Mouse (Mus musculus): ENCODE results near the gene Gm49373. TPM values are rescaled to one million over a fixed set of nuclear protein-coding genes. Genes with fewer than 3 reads are reported as not detected.

Gm49373 gene
- polyA plus RNA-seq, 1 experiment: 0.96 TPM

DNA sequence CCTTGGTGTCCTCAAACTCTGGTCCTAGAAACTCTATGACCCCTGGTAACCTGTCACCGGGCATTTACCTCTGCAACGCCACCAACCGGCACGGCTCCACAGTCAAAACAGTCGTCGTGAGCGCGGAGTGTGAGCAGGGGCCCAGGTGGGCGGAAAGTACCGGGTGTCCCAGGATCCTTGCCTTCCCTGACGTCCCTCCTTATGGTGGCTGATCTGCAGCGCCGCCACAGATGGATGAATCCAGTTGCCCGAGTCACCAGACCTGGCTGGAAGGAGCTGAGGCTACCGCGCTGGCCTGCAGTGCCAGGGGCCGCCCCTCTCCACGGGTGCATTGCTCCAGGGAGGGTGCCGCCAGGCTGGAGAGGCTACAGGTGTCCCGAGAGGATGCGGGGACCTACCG is 36.2 kb downstream of the Gm49373 start:
- no peak for TF ChIP-seq CEBPB (IDR thresholded peaks at IDR 0.05; ENCODE audit: low read depth)
- Histone ChIP-seq H3K4me3 (ENCODE audit: insufficient read depth, poor library complexity, severe bottlenecking) (no peak overlapping the region), H3K36me3 (ENCODE audit: control insufficient read depth, insufficient read depth) (no peaks in the 10 kb centered on the region), H3ac (ENCODE audit: control insufficient read depth, insufficient read length, low read depth) (no peak overlapping the region), H3K79me2 (ENCODE audit: control insufficient read depth, insufficient read depth) (no peaks in the 10 kb centered on the region), H3K27me3 (ENCODE audit: control insufficient read depth, insufficient read depth, insufficient read length) (peaks cover 39% of the 10 kb centered on the region), H3K79me3 (ENCODE audit: low read depth) (no peaks in the 10 kb centered on the region)

DNA sequence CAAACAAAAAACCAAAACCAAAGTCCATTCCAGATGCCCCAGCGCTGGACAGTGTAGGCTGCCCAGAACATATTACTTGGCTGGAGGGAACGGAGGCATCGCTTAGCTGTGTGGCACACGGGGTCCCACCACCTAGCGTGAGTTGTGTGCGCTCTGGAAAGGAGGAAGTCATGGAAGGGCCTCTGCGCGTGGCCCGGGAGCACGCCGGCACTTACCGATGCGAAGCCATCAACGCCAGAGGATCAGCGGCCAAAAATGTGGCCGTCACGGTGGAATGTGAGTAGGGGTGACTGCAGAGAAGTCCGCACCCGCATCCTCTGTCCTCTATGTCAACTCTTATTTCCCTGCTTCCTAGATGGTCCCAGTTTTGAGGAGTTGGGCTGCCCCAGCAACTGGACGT is 36.7 kb downstream of the Gm49373 start:
- Histone ChIP-seq H3K27me3 (ENCODE audit: control insufficient read depth, insufficient read depth, insufficient read length) (peaks cover 39% of the 10 kb centered on the region), H3K79me2 (ENCODE audit: control insufficient read depth, insufficient read depth) (no peaks in the 10 kb centered on the region), H3ac (ENCODE audit: control insufficient read depth, insufficient read length, low read depth) (no peak overlapping the region), H3K4me3 (ENCODE audit: insufficient read depth, poor library complexity, severe bottlenecking) (no peak overlapping the region), H3K79me3 (ENCODE audit: low read depth) (no peaks in the 10 kb centered on the region), H3K36me3 (ENCODE audit: control insufficient read depth, insufficient read depth) (no peaks in the 10 kb centered on the region)
- TF ChIP-seq MYOG (IDR thresholded peaks at IDR 0.05; ENCODE audit: control insufficient read depth, extremely low read depth, insufficient read length) (no peak), USF1 (IDR thresholded peaks at IDR 0.05; ENCODE audit: low read depth) (no peak), MYOD1 (IDR thresholded peaks at IDR 0.05; ENCODE audit: control insufficient read depth, insufficient read length, low read depth) (no peak), MAX (IDR thresholded peaks at IDR 0.05) (no peak), CTCF (IDR thresholded peaks at IDR 0.05; ENCODE audit: control insufficient read depth, insufficient read depth, insufficient read length) (no peak), FOSL1 (IDR thresholded peaks at IDR 0.05; ENCODE audit: insufficient read depth, low read length, poor library complexity, severe bottlenecking) (no peak), CEBPB (IDR thresholded peaks at IDR 0.05; ENCODE audit: low read depth) (no peak)

DNA sequence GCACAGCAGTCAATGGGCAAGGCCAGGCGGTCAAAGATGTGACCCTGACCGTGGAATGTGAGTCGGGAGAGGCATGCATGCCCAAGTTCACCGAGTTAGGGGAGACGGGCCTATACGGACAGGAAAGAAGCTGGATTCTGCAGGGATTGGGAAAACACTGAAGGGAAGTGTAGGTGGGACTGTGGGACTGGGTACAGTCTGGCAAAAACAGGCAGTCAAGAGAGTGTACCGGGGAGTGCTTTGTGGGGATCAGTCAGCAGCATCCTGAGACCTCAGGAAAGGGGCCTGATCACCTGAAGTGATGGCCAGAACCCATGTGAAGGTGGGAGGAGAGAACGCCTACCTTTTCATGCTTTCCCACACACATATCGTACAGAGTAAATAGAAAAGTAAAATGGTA is 37.3 kb downstream of the Gm49373 start:
- Histone ChIP-seq H3K79me2 (ENCODE audit: control insufficient read depth, insufficient read depth) (no peaks in the 10 kb centered on the region), H3K4me3 (ENCODE audit: insufficient read depth, poor library complexity, severe bottlenecking) (no peak overlapping the region), H3K27me3 (ENCODE audit: control insufficient read depth, insufficient read depth, insufficient read length) (peaks cover 39% of the 10 kb centered on the region), H3ac (ENCODE audit: control insufficient read depth, insufficient read length, low read depth) (no peak overlapping the region), H3K79me3 (ENCODE audit: low read depth) (no peaks in the 10 kb centered on the region), H3K36me3 (ENCODE audit: control insufficient read depth, insufficient read depth) (no peaks in the 10 kb centered on the region)
- no peak for TF ChIP-seq CTCF (IDR thresholded peaks at IDR 0.05; ENCODE audit: control insufficient read depth, insufficient read depth, insufficient read length)
- no peak for TF ChIP-seq MAX (IDR thresholded peaks at IDR 0.05)
- no peak for TF ChIP-seq MYOD1 (IDR thresholded peaks at IDR 0.05; ENCODE audit: control insufficient read depth, insufficient read length, low read depth)
- TF ChIP-seq CEBPB (IDR thresholded peaks at IDR 0.05; ENCODE audit: low read depth): no peak
- no peak for TF ChIP-seq FOSL1 (IDR thresholded peaks at IDR 0.05; ENCODE audit: insufficient read depth, low read length, poor library complexity, severe bottlenecking)
- TF ChIP-seq USF1 (IDR thresholded peaks at IDR 0.05; ENCODE audit: low read depth): no peak

DNA sequence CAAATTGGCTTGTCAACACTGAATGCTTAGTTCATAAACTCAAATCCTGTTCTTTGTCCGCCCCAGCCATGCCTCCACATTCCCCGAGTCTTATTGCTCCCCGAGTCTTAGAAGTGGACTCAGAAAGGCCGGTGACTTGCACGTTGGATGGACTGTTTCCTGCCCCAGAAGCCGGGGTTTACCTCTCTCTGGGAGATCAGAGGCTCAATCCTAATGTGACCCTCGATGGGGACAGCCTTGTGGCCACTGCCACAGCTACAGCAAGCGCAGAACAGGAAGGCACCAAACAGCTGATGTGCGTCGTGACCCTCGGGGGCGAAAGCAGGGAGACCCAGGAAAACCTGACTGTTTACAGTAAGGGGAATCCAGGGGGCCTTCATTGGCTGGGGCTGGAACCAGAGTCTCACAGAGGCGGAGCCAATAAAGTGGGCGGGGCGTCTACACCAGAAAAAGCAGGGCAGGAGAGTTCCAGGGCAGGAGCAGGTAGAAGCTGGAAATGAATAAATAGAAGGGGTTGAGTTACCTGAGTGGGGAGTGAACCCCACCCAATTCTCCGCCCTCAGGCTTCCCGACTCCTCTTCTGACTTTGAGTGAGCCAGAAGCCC is 38.3 kb downstream of the Gm49373 start:
- no peaks in the 10 kb centered on the region for H3K79me3 ChIP-seq (ENCODE audit: low read depth)
- H3K79me2 ChIP-seq (ENCODE audit: control insufficient read depth, insufficient read depth): no peaks in the 10 kb centered on the region
- H3K27me3 ChIP-seq (ENCODE audit: control insufficient read depth, insufficient read depth, insufficient read length): peaks cover 34% of the 10 kb centered on the region
- TF ChIP-seq CTCF (IDR thresholded peaks at IDR 0.05; ENCODE audit: control insufficient read depth, insufficient read depth, insufficient read length) (no peak), MYOD1 (IDR thresholded peaks at IDR 0.05; ENCODE audit: control insufficient read depth, insufficient read length, low read depth) (no peak), CEBPB (IDR thresholded peaks at IDR 0.05; ENCODE audit: low read depth) (no peak), MAX (IDR thresholded peaks at IDR 0.05) (no peak), MYOG (IDR thresholded peaks at IDR 0.05; ENCODE audit: control insufficient read depth, extremely low read depth, insufficient read length) (no peak), FOSL1 (IDR thresholded peaks at IDR 0.05; ENCODE audit: insufficient read depth, low read length, poor library complexity, severe bottlenecking) (no peak), USF1 (IDR thresholded peaks at IDR 0.05; ENCODE audit: low read depth) (no peak)
- H3K36me3 ChIP-seq (ENCODE audit: control insufficient read depth, insufficient read depth): no peaks in the 10 kb centered on the region
- H3ac ChIP-seq (ENCODE audit: control insufficient read depth, insufficient read length, low read depth): no peak overlapping the region
- H3K4me3 ChIP-seq (ENCODE audit: insufficient read depth, poor library complexity, severe bottlenecking): no peak overlapping the region

DNA sequence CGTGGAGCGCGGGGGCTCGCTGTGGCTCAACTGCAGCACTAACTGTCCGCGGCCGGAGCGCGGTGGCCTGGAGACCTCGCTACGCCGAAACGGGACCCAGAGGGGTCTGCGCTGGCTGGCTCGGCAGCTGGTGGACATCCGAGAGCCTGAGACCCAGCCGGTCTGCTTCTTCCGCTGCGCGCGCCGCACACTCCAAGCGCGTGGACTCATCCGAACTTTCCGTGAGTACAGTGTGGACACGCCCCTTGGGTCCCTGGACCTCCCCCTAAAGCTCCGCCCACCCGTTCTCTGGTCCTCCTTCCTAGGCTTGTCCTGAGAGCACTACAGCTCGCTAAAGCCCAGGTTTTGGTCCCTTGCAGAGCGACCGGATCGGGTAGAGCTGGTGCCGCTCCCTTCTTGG is 39.8 kb downstream of the Gm49373 start:
- no peaks in the 10 kb centered on the region for H3K79me3 ChIP-seq (ENCODE audit: low read depth)
- H3ac ChIP-seq (ENCODE audit: control insufficient read depth, insufficient read length, low read depth): peak overlapping the region; percentile 69
- H3K79me2 ChIP-seq (ENCODE audit: control insufficient read depth, insufficient read depth): no peaks in the 10 kb centered on the region
- H3K4me3 ChIP-seq (ENCODE audit: insufficient read depth, poor library complexity, severe bottlenecking): peak overlapping the region; percentile 21
- no peak for TF ChIP-seq MAX (IDR thresholded peaks at IDR 0.05)
- no peak for TF ChIP-seq FOSL1 (IDR thresholded peaks at IDR 0.05; ENCODE audit: insufficient read depth, low read length, poor library complexity, severe bottlenecking)
- TF ChIP-seq CTCF (IDR thresholded peaks at IDR 0.05; ENCODE audit: control insufficient read depth, insufficient read depth, insufficient read length): no peak
- no peak for TF ChIP-seq CEBPB (IDR thresholded peaks at IDR 0.05; ENCODE audit: low read depth)
- no peak for TF ChIP-seq USF1 (IDR thresholded peaks at IDR 0.05; ENCODE audit: low read depth)
- no peak for TF ChIP-seq MYOD1 (IDR thresholded peaks at IDR 0.05; ENCODE audit: control insufficient read depth, insufficient read length, low read depth)
- TF ChIP-seq MYOG (IDR thresholded peaks at IDR 0.05; ENCODE audit: control insufficient read depth, extremely low read depth, insufficient read length): no peak
- no peaks in the 10 kb centered on the region for H3K36me3 ChIP-seq (ENCODE audit: control insufficient read depth, insufficient read depth)
- H3K27me3 ChIP-seq (ENCODE audit: control insufficient read depth, insufficient read depth, insufficient read length): peaks cover 28% of the 10 kb centered on the region

DNA sequence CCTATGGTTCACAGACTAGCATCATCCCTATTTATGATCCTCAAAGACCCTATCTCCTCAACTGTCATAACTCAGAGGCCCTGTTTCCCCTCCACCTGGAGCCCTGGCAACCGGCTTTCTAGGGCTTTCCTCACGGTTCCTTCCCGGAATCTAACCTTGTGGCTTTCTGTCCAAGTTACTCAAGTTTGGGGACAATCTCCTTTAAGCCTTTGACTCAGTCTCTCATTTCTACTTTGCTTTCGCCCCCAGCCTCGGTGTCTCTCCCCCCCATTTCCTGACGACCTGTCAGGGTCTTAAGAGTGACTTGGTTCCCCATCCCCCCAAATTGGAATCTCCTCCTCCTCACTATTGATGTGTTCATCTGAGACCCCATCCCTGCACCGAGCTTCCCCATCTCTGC is 40.4 kb downstream of the Gm49373 start:
- peaks cover 21% of the 10 kb centered on the region for H3K27me3 ChIP-seq (ENCODE audit: control insufficient read depth, insufficient read depth, insufficient read length)

More for the DNA sequence above, 40.4 kb downstream of the Gm49373 start:
- no peaks in the 10 kb centered on the region for H3K79me3 ChIP-seq (ENCODE audit: low read depth)
- no peaks in the 10 kb centered on the region for H3K79me2 ChIP-seq (ENCODE audit: control insufficient read depth, insufficient read depth)
- H3K36me3 ChIP-seq (ENCODE audit: control insufficient read depth, insufficient read depth): no peaks in the 10 kb centered on the region
- TF ChIP-seq CTCF (IDR thresholded peaks at IDR 0.05; ENCODE audit: control insufficient read depth, insufficient read depth, insufficient read length): no peak
- TF ChIP-seq MYOG (IDR thresholded peaks at IDR 0.05; ENCODE audit: control insufficient read depth, extremely low read depth, insufficient read length): no peak
- no peak for TF ChIP-seq MAX (IDR thresholded peaks at IDR 0.05)
- TF ChIP-seq USF1 (IDR thresholded peaks at IDR 0.05; ENCODE audit: low read depth): no peak
- TF ChIP-seq FOSL1 (IDR thresholded peaks at IDR 0.05; ENCODE audit: insufficient read depth, low read length, poor library complexity, severe bottlenecking): no peak
- TF ChIP-seq MYOD1 (IDR thresholded peaks at IDR 0.05; ENCODE audit: control insufficient read depth, insufficient read length, low read depth): no peak
- no peak for TF ChIP-seq CEBPB (IDR thresholded peaks at IDR 0.05; ENCODE audit: low read depth)
- H3ac ChIP-seq (ENCODE audit: control insufficient read depth, insufficient read length, low read depth): no peak overlapping the region
- H3K4me3 ChIP-seq (ENCODE audit: insufficient read depth, poor library complexity, severe bottlenecking): no peak overlapping the region
